Mouse (Mus musculus) megakaryocyte, embryonic 14.5 days (primary cell): ENCODE measurements around the gene Ubr2.

ENCODE experiments used
- FLI1 ChIP-seq: IDR thresholded peaks from 2 replicates; pipeline ENCODE4 v1.6.1; 2012; ENCODE audit warnings: low read length, inconsistent platforms, mixed read lengths
- GATA1 ChIP-seq: IDR thresholded peaks from 3 replicates; pipeline ENCODE4 v1.6.1; 2012; ENCODE audit warnings: mixed read lengths, low read length, inconsistent platforms, borderline replicate concordance

DNA sequence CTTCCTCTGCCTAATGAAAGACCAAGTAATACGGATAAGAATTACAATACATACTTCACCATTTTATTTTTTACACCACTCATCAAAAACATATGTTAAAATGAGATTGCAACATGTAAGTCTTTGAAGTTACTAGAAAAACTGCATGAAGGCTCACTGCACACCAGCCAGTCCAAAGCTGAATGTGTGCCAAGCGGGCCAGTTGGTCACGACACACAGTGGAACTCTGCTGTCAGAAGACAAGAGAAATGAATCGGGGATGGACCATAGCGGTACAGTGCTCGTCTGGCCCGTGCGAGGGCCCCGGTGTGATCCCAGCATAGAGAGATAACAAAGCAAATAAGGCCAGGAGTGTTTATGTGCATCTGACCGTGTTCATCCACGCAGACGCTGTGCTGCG lies 47.2 kb downstream of the Ubr2 start:
- TF ChIP-seq GATA1 (no peak), FLI1 (no peak)
